Mouse (Mus musculus): Measurements from ENCODE around the gene Hagh.

Gene Hagh

DNA sequence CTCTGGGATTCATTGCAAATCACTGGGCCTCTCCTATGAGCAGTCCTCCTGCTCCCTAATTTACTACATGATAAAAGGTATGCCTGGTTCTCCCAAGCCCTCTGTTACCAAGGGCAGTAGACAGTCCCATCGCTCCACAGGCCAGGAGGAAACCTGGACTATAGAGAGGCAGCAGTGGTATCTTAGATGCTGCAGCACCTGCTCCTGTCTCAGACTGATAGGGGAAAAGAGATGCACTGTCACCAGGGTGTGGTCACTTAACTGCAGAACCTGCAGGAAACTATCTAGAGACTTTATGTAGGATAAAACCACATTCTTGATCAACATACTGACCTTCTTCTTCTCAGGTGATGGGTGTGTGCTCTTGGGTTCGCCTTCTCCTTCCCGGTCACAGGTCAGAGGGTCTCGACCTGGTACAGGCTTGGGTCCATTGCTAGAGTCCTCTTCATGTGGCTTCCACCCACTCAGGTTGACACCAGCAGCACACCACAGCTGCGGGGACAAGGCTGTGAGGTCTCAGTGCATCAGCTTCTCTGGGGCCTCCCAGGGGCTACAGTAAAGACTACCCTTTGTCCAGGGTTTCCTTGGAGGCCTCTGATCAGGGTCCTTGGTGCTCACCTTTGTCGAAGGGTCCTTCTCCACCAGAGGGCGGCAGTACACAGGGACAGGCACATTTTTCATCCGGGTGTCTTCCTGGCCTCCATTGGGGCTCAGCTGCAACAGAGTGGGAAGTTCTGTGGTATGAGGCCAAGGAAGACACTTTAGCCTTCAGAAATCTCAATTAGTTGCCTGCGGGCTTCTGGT lies 62.9 kb downstream of the Hagh start:
- DNase-seq (ENCODE audit: extremely low spot score): no peak

- no peak for DNase-seq (ENCODE audit: extremely low spot score)
These were observed 63.8 kb downstream of the Hagh start for GRCm38 (mm10) chr17:24903767-24904166.

DNA sequence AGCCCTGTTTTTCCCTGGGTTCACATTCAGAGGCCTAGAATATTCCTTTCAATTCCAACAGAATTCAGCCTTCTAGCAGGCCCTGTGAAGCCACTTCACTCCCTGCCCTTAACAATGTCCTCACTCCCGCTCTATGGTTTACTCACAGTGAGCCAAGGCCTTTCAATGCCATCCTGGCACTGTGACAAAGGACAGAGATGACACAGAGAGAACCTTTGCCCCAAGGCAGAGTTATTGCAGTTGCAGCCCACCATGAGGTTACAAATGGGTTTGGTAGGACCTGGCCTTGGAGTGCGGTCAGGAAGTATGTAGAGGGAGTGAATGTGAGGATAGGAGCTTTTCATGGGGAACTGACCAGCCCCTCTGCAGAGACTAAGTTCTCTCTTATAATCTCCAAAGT lies 67.6 kb downstream of the Hagh start:
- DNase-seq (ENCODE audit: extremely low spot score): no peak

- DNase-seq (ENCODE audit: extremely low spot score): no peak
These were observed 74.0 kb downstream of the Hagh start for GRCm38 (mm10) chr17:24913984-24914383.
